Mouse (Mus musculus) left cerebral cortex, postnatal 10 days (tissue): Measurements from ENCODE around the gene Vstm2l. TPM values are rescaled to one million over a fixed set of nuclear protein-coding genes. Genes with fewer than 3 reads are reported as not detected.

ENCODE experiments used
- DNase-seq, 2 experiments: peaks; one replicate each; pipeline ENCODE4 v3.0.0; 2021 to 2022; ENCODE audit warnings: low spot score in 2 of 2, mixed read lengths in 1 of 2; ENCODE audit errors: extremely low spot score in 1 of 2
- intact Hi-C: fragments of 180-260 bp; cut with DNase I; formaldehyde crosslinking; loops from one replicate; pipeline ENCODE4 v1.15.1; 2025
- total RNA-seq, 2 experiments: library from RNA; stranded (reverse); gene quantifications; 2 replicates each; pipeline ENCODE4 v1.2.3; 2021

Gene Vstm2l
- 100 to 1,000 TPM; 303 to 333 TPM for total RNA-seq

GRCm38 (mm10) chr2:157914105-157914764 is at the start of gene Vstm2l:
TSS of gene Vstm2l (plus strand) at chr2:157914653.
- DNase-seq: peak; percentile 63 to 81
- intact Hi-C loops: loop anchor here (10.0 kb wide), 1 partner anchor 279 kb away; no protein-coding TSS in a partner anchor

GRCm38 (mm10) chr2:157867126-157867525 is 47.3 kb upstream of the Vstm2l start:
- no peak for DNase-seq
- intact Hi-C loops: no loop called here

GRCm38 (mm10) chr2:157870247-157870646 is 44.2 kb upstream of the Vstm2l start:
- intact Hi-C loops: no loop called here
- DNase-seq: no peak

DNA sequence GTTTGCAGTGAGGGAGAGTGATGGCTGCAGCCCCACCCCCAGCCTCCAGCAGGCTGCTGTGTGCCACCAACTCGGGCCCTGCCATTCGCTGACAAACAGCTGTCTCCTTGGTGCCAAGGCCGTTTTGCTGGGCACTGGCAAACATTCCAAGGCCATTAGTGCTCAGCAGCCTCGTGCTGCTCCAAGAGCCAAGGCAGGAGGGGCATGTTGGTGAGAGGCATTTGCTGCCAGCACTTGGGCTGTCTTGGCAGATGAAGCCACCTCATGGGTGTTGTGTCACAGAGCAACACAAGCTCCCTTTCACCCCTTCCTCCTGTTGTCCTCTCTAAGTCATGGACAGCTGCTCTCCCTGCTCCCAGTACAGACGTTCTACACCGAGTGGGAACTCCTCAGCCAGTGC is 41.2 kb upstream of the Vstm2l start:
- intact Hi-C loops: no loop called here
- DNase-seq: peak; percentile 42 to 46

- no peak for DNase-seq
- intact Hi-C loops: no loop called here
Observed at GRCm38 (mm10) chr2:157873691-157874090, 40.8 kb upstream of the Vstm2l start.

GRCm38 (mm10) chr2:157875111-157875510 is 39.3 kb upstream of the Vstm2l start:
- intact Hi-C loops: no loop called here
- DNase-seq: no peak

GRCm38 (mm10) chr2:157877394-157877793 is 37.1 kb upstream of the Vstm2l start:
- no peak for DNase-seq
- intact Hi-C loops: no loop called here

DNA sequence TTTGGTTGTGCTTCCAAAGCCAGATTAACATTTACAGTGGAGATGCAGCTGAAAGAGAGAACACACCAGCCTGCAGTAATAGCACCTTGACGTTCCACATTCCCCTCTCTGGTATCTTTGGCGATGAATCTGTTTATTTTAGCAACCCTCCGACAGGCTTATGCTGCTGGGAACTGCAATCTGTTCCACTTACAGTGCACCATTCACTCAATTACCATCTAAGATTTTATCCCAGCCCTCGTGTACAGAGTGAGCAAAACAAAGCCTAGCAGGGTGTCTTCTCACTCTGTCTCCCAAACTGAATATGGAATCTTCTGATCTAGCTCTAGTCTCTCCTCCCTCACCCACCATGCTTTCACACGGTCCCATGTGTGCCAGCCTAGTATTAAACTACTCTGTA is 36.5 kb upstream of the Vstm2l start:
- intact Hi-C loops: no loop called here
- DNase-seq: peak in 1 of 2 experiments; percentile 46

- no peak for DNase-seq
- intact Hi-C loops: no loop called here
Observed at GRCm38 (mm10) chr2:157881939-157882338, 32.5 kb upstream of the Vstm2l start.

DNA sequence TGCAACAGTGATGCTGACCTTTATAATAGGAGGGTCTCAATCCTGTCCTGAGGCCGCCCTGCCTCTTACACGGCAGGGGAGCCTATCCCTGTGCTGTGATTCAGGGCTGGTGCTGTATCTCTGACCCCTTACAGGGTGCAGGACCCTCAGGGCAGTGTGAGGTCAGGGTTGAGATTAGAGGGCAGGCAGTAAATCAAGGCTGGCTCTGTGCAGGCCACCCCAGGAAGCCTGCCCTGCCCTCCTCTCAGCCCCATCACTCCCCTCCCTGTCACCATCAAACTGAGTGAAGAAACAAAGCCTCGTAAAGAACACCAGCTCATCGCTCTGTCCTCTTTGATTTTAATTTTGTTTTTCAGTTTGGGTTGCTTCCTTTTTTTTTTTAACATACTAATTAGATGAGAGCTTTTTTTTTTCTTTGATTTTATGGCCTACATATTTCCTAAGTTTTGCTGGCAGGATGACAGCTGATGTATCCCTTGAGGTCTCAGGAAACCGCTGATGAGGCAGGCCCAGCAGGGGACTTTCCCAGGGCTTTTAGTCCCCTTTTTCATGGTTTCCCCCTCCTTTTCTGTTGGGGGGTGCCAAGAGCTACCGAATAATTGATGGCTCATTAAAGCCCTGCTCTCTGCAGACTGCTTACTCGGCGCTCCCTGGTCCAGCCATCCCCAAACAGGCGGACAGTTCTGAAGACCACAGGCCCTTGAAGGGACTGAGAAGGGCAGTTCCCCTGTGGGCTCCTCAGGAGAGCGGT is 27.0 kb upstream of the Vstm2l start:
- intact Hi-C loops: no loop called here
- DNase-seq: no peak

DNA sequence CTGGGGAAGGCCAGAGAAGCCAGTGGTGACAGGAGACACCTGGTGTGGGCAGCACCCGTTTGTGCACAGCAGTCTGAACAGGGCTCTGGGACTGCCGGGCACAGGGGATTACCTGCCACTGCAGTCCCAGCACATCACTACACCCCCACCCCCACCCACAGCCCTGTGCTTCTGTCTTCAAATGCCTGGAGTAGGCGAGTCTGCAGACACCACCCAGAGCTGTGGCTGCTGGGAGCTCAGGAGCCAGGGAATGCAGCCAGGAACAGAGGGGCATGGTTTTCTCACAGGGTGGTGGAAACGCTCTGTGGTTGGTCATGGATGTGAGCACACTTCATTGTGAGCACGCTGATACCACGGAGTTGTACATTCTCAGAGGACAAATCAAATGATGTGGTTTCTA is 23.3 kb upstream of the Vstm2l start:
- intact Hi-C loops: no loop called here
- no peak for DNase-seq

DNA sequence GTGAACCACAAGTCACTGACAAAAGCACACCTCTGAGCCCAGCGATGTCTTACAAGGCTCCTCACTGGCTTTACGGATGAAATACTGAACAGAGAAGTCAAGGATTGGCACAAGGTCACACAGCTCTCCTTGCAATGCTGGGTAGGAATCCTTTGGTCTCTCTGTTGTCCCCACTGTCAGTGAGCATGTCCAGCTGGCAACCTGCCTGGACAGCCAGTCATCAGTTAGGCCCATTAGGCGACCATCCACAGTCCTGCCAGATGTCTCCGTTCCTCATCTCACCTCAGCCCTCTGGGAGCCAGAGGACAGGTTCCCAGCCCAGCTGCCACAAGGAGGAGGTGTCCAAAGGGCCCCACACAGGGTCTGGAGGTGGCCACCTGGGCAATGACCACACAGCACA is 17.3 kb upstream of the Vstm2l start:
- intact Hi-C loops: no loop called here
- DNase-seq: no peak

GRCm38 (mm10) chr2:157913204-157913636 is 1.2 kb upstream of the Vstm2l start:
- DNase-seq: peak in 1 of 2 experiments; percentile 82
- intact Hi-C loops: loop anchor here (10.0 kb wide), 1 partner anchor 278 kb away; no protein-coding TSS in a partner anchor

GRCm38 (mm10) chr2:157913705-157914104 is 748 bp upstream of the Vstm2l start:
- no peak for DNase-seq
- intact Hi-C loops: loop anchor here (10.0 kb wide), 1 partner anchor 279 kb away; no protein-coding TSS in a partner anchor

DNA sequence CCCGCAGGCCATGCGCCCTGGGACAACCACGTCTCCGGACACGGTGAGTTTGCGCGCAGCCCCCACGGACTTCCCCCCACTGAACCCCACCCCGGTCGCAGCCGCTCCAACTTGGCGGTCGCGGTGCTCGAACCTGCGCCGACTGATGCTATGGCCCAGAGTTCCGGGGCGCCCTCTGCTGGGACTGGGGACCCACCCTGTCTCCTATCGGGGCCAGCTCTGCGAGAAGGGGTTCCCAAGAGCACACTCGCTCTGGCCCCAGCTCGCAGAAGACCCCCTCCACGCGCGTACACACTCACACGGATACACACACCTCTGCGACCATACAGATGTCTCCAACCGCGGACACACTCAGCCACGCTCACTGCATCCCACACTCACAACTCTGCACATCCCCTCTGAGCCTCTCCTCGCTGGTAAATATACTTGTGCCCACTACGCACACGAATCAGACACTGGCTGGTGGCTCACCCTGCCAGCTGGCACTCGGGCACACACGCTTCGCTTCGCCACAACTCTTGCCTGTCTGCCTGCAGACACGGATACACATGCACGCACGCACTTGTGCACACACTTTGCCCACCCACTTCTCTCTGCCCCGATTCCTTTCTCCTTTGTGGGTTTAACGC is 550 bp downstream of the Vstm2l start:
- intact Hi-C loops: loop anchor here (10.0 kb wide), 1 partner anchor 280 kb away; no protein-coding TSS in a partner anchor
- peak in 1 of 2 experiments; percentile 65 for DNase-seq

- no peak for DNase-seq
- intact Hi-C loops: loop anchor here (10.0 kb wide), 1 partner anchor 284 kb away; no protein-coding TSS in a partner anchor
Observed at GRCm38 (mm10) chr2:157918529-157918928, 4.1 kb downstream of the Vstm2l start.

- intact Hi-C loops: no loop called here
Observed at GRCm38 (mm10) chr2:157921551-157921950, 7.1 kb downstream of the Vstm2l start.

GRCm38 (mm10) chr2:157923406-157923805 is 9.0 kb downstream of the Vstm2l start:
- intact Hi-C loops: no loop called here
- DNase-seq: no peak

More at GRCm38 (mm10) chr2:157921551-157921950, 7.1 kb downstream of the Vstm2l start:
- DNase-seq: no peak

GRCm38 (mm10) chr2:157924504-157924903 is 10.1 kb downstream of the Vstm2l start:
- DNase-seq: no peak
- intact Hi-C loops: no loop called here
